Mouse (Mus musculus) B cell, adult 67 days (primary cell): Measurements from ENCODE around the gene Kif13a. TPM values are rescaled to one million over a fixed set of nuclear protein-coding genes. Genes with fewer than 3 reads are reported as not detected.

Experiments used
- total RNA-seq, 2 experiments: library from RNA; stranded (reverse); gene quantifications; 4 replicates each; pipeline ENCODE4 v1.2.4; 2023

The Kif13a gene
- total RNA-seq: 1 to 10 TPM; 8.3 to 8.9 TPM

DNA sequence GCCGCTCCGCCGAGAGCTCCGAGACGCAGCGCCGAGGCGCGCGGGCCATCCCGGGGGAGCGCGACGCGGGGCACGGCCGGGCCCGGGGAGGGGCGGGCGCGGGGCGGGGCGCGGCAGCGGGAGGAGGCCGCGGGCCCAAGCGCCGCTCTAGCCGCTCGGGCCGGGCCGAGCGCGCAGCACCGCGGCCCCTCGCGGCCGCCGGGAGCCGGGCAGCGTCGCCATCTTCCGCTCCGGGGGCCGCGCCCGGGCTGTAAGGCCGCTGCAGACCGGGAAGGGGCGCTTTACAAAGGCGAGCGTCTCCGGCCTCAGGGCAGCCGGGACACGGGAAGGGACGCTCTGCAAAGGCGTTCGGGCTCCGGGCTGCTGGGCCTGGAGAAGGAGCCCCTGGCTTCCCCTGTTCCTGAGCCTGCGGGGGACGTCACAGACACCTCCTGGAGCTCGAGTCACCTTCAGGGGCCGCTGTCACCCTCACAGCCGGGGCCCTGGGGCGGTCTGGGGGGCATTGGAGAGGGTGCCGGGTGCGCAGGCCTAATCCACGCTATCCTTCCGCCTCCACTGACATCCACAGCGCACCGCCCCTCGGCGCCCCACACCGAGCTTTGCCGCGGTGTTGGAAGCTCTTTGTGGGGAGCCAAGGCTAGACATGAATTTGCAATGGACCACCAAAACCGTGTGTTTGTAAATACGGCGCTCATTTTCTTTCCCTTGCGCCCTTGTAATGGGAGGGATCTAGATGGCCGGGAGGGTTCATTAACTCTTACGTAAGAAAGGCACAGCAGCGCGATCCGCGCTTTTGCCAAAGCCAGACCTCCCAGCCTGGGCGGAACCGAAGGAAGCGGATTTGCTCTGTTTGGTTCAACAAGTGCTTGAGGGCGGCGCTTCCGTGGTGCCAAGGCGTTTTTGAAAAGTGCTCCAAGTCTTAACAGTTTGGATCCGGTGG lies at the start of gene Kif13a:
Gene Kif13a, minus strand, starts transcription at position 149 of the 940 bp plus-strand sequence.

DNA sequence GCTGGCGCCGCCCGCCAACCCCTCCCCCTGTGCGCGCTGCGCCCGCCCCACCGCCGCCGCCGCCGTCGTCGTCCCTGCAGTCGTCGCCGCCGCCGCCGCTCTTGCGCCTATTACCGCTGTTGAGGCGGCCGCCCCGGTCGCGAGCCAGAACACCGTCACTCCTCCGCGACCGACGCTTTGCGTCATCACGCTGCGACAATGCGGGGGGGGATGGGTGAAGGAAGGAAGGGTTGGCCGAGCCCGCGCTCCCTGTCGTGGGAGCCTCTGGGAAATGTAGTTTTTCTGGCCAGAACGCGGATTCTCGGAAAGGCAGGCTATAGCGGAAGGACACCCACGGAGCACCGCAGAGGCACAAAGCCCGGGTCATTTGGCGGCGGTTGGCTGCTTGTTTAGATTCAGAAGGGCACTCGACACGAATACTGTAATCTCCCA lies 201.8 kb downstream of the Kif13a start, which contains the start of gene Nup153:
Gene Nup153, minus strand, starts transcription at position 104 of the 432 bp plus-strand sequence.

Other genes with a start within 250 kb of the Kif13a start
- 100 to 1,000 TPM; 278 to 313 TPM for gene Nup153, start 201.9 kb downstream of the Kif13a start, total RNA-seq
- under 1 TPM; 0.32 to 0.33 TPM for gene Nhlrc1, start 85.0 kb upstream of the Kif13a start, total RNA-seq
- gene Kdm1b, start 113.6 kb upstream of the Kif13a start, total RNA-seq: 10 to 100 TPM; 21.4 to 23.1 TPM
- 1 to 10 TPM; 1.7 to 2.6 TPM for gene Tpmt, start 114.9 kb upstream of the Kif13a start, total RNA-seq
- gene Dek, start 176.3 kb upstream of the Kif13a start, total RNA-seq: 100 to 1,000 TPM; 127 to 129 TPM
- 1 to 10 TPM in 1 of 2 experiments, under 1 TPM in 1; 0.95 to 1.6 TPM for gene Rnf144b, start 192.8 kb upstream of the Kif13a start, total RNA-seq